Mouse (Mus musculus) left cerebral cortex, adult 9 months (tissue): ENCODE results near the gene Fam110a.

ENCODE experiments used
- DNase-seq, 2 experiments: peaks; one replicate each; pipeline ENCODE4 v3.0.0; 2022; ENCODE audit warnings: low spot score in 2 of 2

The Fam110a gene

GRCm38 (mm10) chr2:151979470-151980354, at the start of gene Fam110a:
Gene Fam110a (minus strand): TSS chr2:151980219.
- DNase-seq, result peak; percentile 68 to 92

GRCm38 (mm10) chr2:152029252-152030082, 49.4 kb upstream of the Fam110a start:
- DNase-seq, result peak; percentile 28 to 84

GRCm38 (mm10) chr2:152024883-152025422, 44.9 kb upstream of the Fam110a start:
- DNase-seq, result no peak

- DNase-seq, result no peak
Measured at GRCm38 (mm10) chr2:152022022-152022421, 42.0 kb upstream of the Fam110a start.

- peak in 1 of 2 experiments; percentile 40 for DNase-seq
Measured at GRCm38 (mm10) chr2:152020255-152020654, 40.2 kb upstream of the Fam110a start.

- no peak for DNase-seq
Measured at GRCm38 (mm10) chr2:152016666-152017065, 36.6 kb upstream of the Fam110a start.

GRCm38 (mm10) chr2:152015997-152016396, 36.0 kb upstream of the Fam110a start:
- DNase-seq, result no peak

- DNase-seq, result no peak
Measured at GRCm38 (mm10) chr2:152012701-152013100, 32.7 kb upstream of the Fam110a start.

GRCm38 (mm10) chr2:152012222-152012621, 32.2 kb upstream of the Fam110a start:
- no peak for DNase-seq

- DNase-seq, result no peak
Measured at GRCm38 (mm10) chr2:152011724-152012123, 31.7 kb upstream of the Fam110a start.

- DNase-seq, result no peak
Measured at GRCm38 (mm10) chr2:152010661-152011060, 30.6 kb upstream of the Fam110a start.

GRCm38 (mm10) chr2:152010251-152010650, 30.2 kb upstream of the Fam110a start:
- DNase-seq, result no peak

GRCm38 (mm10) chr2:152009061-152009779, 29.2 kb upstream of the Fam110a start:
- DNase-seq, result no peak

GRCm38 (mm10) chr2:152007783-152008182, 27.8 kb upstream of the Fam110a start:
- peak in 1 of 2 experiments; percentile 39 for DNase-seq

GRCm38 (mm10) chr2:152002529-152002928, 22.5 kb upstream of the Fam110a start:
- DNase-seq, result no peak

GRCm38 (mm10) chr2:152000735-152001134, 20.7 kb upstream of the Fam110a start:
- DNase-seq, result no peak

GRCm38 (mm10) chr2:152000291-152000679, 20.3 kb upstream of the Fam110a start:
- no peak for DNase-seq

- DNase-seq, result no peak
Measured at GRCm38 (mm10) chr2:151999669-152000290, 19.8 kb upstream of the Fam110a start.

GRCm38 (mm10) chr2:151998932-151999331, 18.9 kb upstream of the Fam110a start:
- no peak for DNase-seq

- DNase-seq, result no peak
Measured at GRCm38 (mm10) chr2:151998505-151998899, 18.5 kb upstream of the Fam110a start.
